Mouse (Mus musculus) spleen, adult 2 months (tissue): ENCODE data around the gene Bmp5.

Experiments used
- CTCF ChIP-seq: fragments of 200-500 bp; IDR thresholded peaks from 2 replicates; pipeline ENCODE4 v1.5.1; 2011; ENCODE audit warnings: mild to moderate bottlenecking, inconsistent platforms; ENCODE audit not compliant: insufficient read depth, insufficient read length, insufficient replicate concordance; ENCODE audit errors: extremely low read depth
- POLR2A ChIP-seq: fragments of 200-500 bp; IDR thresholded peaks from 2 replicates; pipeline ENCODE4 v1.6.1; 2011; ENCODE audit warnings: low read depth, low read length, inconsistent platforms

GRCm38 (mm10) chr9:75850670-75851228, 75.6 kb downstream of the Bmp5 start:
- no peak for TF ChIP-seq POLR2A
- no peak for TF ChIP-seq CTCF
